Mouse (Mus musculus): Measurements from ENCODE around the gene Usp46.

DNA sequence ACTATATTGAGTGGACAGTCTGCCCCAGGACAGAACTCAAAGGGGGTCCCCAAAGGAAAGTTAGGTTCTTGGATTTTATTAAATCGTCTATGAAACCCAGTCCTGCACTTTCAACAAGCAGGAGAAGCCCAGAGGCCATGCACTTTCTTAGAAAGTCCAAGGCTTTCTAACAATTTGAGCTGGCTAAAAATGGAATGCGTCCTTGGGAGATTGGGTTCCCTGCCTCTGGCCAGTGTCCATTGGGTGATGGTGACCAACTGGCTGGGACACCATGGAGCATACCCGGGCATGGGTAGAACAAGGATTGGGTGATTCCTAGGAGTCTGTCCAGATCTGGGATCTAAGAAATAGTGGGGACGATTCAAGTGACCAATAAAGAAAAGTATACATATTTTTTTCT, 47.7 kb downstream of the Usp46 start:
- TF ChIP-seq CTCF (IDR thresholded peaks at IDR 0.05; ENCODE audit: low read depth, low read length) (no peak), TAL1 (conservative IDR thresholded peaks at IDR 0.05; ENCODE audit: low read depth, low read length) (no peak)

All from G1E (cell line).